Mouse (Mus musculus) heart, adult 2 months (tissue): Measurements from ENCODE around the gene Cacnb3.

Source experiments
- CTCF ChIP-seq: fragments of 200-600 bp; IDR thresholded peaks from 2 replicates; pipeline ENCODE4 v1.8.1; 2022; ENCODE audit warnings: antibody characterized with exemption, mild to moderate bottlenecking, moderate library complexity
- EP300 ChIP-seq: fragments of 200-500 bp; IDR thresholded peaks from 2 replicates; pipeline ENCODE4 v1.6.1; 2011; ENCODE audit warnings: low read depth, low read length, control low read depth; ENCODE audit not compliant: insufficient read depth
- POLR2A ChIP-seq: fragments of 200-500 bp; IDR thresholded peaks from 2 replicates; pipeline ENCODE4 v1.6.1; 2011; ENCODE audit warnings: mild to moderate bottlenecking, low read depth, low read length, control low read depth; ENCODE audit not compliant: insufficient read depth

- no peak for TF ChIP-seq POLR2A
- no peak for TF ChIP-seq CTCF
- TF ChIP-seq EP300 = no peak
Measured at GRCm38 (mm10) chr15:98596609-98597008, 34.0 kb upstream of the Cacnb3 start.
